Mouse (Mus musculus) kidney, embryonic 14.5 days (tissue): ENCODE results near the gene Tcf20. TPM values are rescaled to one million over a fixed set of nuclear protein-coding genes. Genes with fewer than 3 reads are reported as not detected.

ENCODE experiments used
- ATAC-seq: fragments of 200-750 bp; cut with Nextera tagmentation; 2 replicates; pipeline ENCODE4 v1.8.0; 2017; ENCODE audit warnings: moderate number of reproducible peaks, mild to moderate bottlenecking, moderate TSS enrichment, moderate library complexity; ENCODE audit not compliant: low FRiP score, low TSS enrichment
- H3K27ac ChIP-seq: fragments of 300-500 bp; sonication (generic); 2 replicates; pipeline ENCODE4 v1.5.1; 2014; ENCODE audit warnings: low read depth, mild to moderate bottlenecking, low read length, moderate library complexity, mixed read lengths
- H3K27me3 ChIP-seq: fragments of 300-500 bp; sonication (generic); 2 replicates; pipeline ENCODE4 v1.6.1; 2014; ENCODE audit warnings: mild to moderate bottlenecking, low read length; ENCODE audit not compliant: control insufficient read depth, insufficient read depth
- H3K36me3 ChIP-seq: fragments of 300-500 bp; sonication (generic); 2 replicates; pipeline ENCODE4 v1.6.1; 2014; ENCODE audit warnings: low read length, mixed read lengths; ENCODE audit not compliant: control insufficient read depth, insufficient read depth
- H3K4me1 ChIP-seq: fragments of 300-500 bp; sonication (generic); 2 replicates; pipeline ENCODE4 v1.6.1; 2014; ENCODE audit warnings: low read length, mixed read lengths; ENCODE audit not compliant: control insufficient read depth, insufficient read depth
- H3K4me2 ChIP-seq: fragments of 300-500 bp; sonication (generic); replicated peaks from 2 replicates; pipeline ENCODE4 v1.6.1; 2014; ENCODE audit warnings: low read depth, mild to moderate bottlenecking, low read length
- H3K4me3 ChIP-seq: fragments of 300-500 bp; sonication (generic); 2 replicates; pipeline ENCODE4 v1.5.1; 2014; ENCODE audit warnings: mild to moderate bottlenecking, low read length
- H3K9ac ChIP-seq: fragments of 300-500 bp; sonication (generic); 2 replicates; pipeline ENCODE4 v1.6.1; 2014; ENCODE audit warnings: low read depth, mild to moderate bottlenecking, low read length, moderate library complexity
- H3K9me3 ChIP-seq: fragments of 300-500 bp; sonication (generic); 2 replicates; pipeline ENCODE4 v1.6.1; 2016; ENCODE audit warnings: low read length; ENCODE audit not compliant: control insufficient read depth
- WGBS: fragments of 180-500 bp; shearing (Covaris S2); extraction: QIAGEN DNeasy Blood & Tissue Kit; methylation state at CpG from one replicate; pipeline ENCODE4 v1.1.7; 2014; 5-methylcytosine and 5-hydroxymethylcytosine counted together
- polyA plus RNA-seq: library from polyadenylated mRNA; unstranded; fragments of >200 nt; fragmentation: Nextera tagmentation; extraction: Ambion mirVana; gene quantifications from 2 replicates; pipeline ENCODE4 v1.2.1, GENCODE M21; 2014

Tcf20 gene
- polyA plus RNA-seq, 1 experiment from 2014 or later, result 11.6 TPM

DNA sequence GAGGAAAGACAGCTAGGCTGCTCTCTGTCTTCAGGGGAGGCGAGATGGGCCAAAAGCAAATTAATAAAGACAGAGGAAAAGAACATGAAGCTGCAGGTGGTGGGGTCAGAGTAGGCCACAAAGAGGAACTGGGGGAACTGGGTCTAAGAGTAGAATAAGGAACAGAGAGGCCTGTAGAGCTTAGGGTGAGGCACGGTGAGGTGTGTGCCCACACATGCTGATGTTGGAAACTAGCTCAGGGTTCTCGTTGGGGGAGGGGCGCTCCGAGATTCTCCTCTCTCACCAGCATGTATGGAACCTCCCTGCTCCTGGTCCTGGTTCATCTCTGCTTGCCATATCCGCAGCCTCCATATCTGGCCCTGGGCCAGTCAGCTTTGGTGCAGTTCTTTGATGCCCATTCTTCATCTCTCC is 11.1 kb upstream of the Tcf20 start:
- no peak overlapping the region for H3K4me2 ChIP-seq
- no peaks in the 10 kb centered on the region for H3K27me3 ChIP-seq
- 76% methylated on average over 6 of the region's 6 CpGs for WGBS
- no peak overlapping the region for H3K4me3 ChIP-seq
- ATAC-seq, result no peak
- peaks cover 22% of the 10 kb centered on the region for H3K4me1 ChIP-seq
- no peaks in the 10 kb centered on the region for H3K36me3 ChIP-seq
- no peak overlapping the region for H3K9ac ChIP-seq
- no peak overlapping the region for H3K27ac ChIP-seq
- H3K9me3 ChIP-seq, result no peaks in the 10 kb centered on the region; the same call in 1 of the 2 replicates

DNA sequence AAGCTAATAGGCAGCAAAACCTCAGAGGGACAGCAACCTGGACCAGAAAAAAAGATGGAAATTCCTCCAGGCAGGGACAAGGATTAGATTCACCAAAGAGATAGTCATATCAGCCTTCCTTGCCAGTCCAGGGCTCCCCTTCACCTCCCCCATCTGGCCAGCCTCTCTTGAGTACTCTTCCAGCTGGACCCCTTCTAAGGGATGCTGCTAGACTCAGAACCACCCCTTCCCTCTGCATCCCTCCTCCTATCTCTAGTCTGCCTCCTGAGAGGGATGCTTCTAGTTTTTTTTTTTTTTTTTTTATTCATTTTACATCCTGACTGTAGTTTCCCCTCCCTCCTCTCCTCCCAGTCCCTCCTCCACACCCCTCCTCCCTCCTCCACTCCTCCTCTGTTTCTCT is 8.8 kb upstream of the Tcf20 start:
- Histone ChIP-seq H3K9me3 (no peaks in the 10 kb centered on the region; the same call in 1 of the 2 replicates), H3K4me1 (peaks cover 22% of the 10 kb centered on the region)

DNA sequence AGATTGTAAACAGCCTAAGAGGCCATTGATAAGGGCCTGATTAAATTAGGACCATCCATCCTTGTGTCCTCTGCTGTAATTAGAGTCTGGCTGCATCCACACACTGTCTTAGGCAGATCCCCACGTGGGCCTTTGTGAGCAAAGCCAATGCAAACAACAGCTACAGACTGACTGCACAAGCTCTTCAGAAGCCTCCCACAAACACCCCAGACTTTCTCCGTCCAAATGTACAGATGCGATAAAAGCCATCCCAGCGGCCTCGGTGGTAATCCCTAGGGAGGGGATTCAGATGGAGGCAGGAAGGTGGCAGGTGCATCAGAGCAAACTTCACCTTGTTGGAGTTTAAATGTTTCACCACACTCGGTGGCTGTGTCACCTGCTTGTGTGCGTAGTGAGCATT is 7.6 kb upstream of the Tcf20 start:
- no peak overlapping the region for H3K4me2 ChIP-seq

More for the DNA sequence above, 8.8 kb upstream of the Tcf20 start:
- no peak overlapping the region for H3K9ac ChIP-seq
- no peaks in the 10 kb centered on the region for H3K27me3 ChIP-seq
- peak overlapping the region; percentile 4; the same call in 1 of the 2 replicates for H3K27ac ChIP-seq
- no peak overlapping the region for H3K4me2 ChIP-seq
- H3K36me3 ChIP-seq, result no peaks in the 10 kb centered on the region
- no peak overlapping the region for H3K4me3 ChIP-seq
- peak; percentile 75 for ATAC-seq

GRCm38 (mm10) chr15:82992911-82993310 is 5.2 kb upstream of the Tcf20 start:
- no peak for ATAC-seq
- no peaks in the 10 kb centered on the region for H3K9me3 ChIP-seq
- H3K4me2 ChIP-seq, result no peak overlapping the region
- 59% methylated on average over 9 of the region's 9 CpGs for WGBS
- H3K36me3 ChIP-seq, result no peaks in the 10 kb centered on the region
- H3K9ac ChIP-seq, result no peak overlapping the region
- H3K27ac ChIP-seq, result no peak overlapping the region
- no peak overlapping the region for H3K4me3 ChIP-seq
- peaks cover 42% of the 10 kb centered on the region for H3K4me1 ChIP-seq
- H3K27me3 ChIP-seq, result peaks cover 9% of the 10 kb centered on the region; the same call in 1 of the 2 replicates

More for the DNA sequence above, 7.6 kb upstream of the Tcf20 start:
- ATAC-seq, result no peak
- Histone ChIP-seq H3K4me1 (peaks cover 23% of the 10 kb centered on the region), H3K9ac (no peak overlapping the region), H3K27ac (no peak overlapping the region), H3K4me3 (no peak overlapping the region), H3K27me3 (peaks cover 6% of the 10 kb centered on the region; the same call in 1 of the 2 replicates), H3K9me3 (no peaks in the 10 kb centered on the region), H3K36me3 (no peaks in the 10 kb centered on the region)
- WGBS, result 54% methylated on average over 7 of the region's 7 CpGs

GRCm38 (mm10) chr15:82992079-82992783 is 4.6 kb upstream of the Tcf20 start:
- peaks cover 42% of the 10 kb centered on the region for H3K4me1 ChIP-seq
- H3K4me2 ChIP-seq, result no peak overlapping the region
- 73% methylated on average over 13 of the region's 13 CpGs for WGBS
- H3K4me3 ChIP-seq, result no peak overlapping the region
- H3K27me3 ChIP-seq, result peaks cover 9% of the 10 kb centered on the region; the same call in 1 of the 2 replicates
- no peaks in the 10 kb centered on the region for H3K9me3 ChIP-seq
- H3K36me3 ChIP-seq, result no peaks in the 10 kb centered on the region
- H3K27ac ChIP-seq, result no peak overlapping the region
- no peak for ATAC-seq
- H3K9ac ChIP-seq, result no peak overlapping the region

- H3K4me3 ChIP-seq, result no peak overlapping the region
- peak; percentile 66 for ATAC-seq
- 19% methylated on average over 6 of the region's 6 CpGs for WGBS
Observed at GRCm38 (mm10) chr15:82989190-82989704, 1.6 kb upstream of the Tcf20 start.

DNA sequence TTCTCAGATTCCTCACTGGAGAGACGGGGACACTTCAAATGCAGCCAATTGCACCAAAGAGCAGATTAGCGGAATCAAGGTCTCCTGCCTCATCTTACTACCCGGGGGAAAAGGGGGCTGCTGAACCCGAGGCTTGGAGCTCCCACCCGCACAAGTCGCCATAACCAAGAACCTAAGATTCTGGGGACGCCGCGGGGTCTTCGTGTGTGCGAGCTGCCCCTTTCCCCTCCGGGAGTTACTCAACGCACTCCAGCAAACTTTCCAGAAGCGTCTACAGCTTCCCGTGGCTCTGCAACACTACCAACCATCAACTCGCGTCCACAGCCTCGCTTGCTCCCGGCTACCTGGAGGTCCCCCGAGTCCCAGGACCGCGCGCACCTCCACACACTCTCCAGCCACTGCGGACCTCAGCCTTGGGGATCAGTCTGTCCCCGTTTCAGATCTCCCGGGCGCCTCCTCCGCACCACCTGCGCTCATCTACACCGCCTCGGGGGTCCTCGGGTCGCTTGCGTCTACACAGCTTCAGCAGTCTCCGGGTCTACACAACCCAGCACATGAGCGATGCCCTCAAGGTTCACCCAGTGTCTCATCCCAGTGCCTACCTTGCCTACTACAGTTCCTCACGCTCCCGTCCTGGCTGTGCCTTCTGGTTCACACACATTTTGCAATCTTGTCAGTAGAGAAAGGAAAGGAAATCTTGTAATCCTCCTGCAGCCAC is 499 bp downstream of the Tcf20 start:
- Histone ChIP-seq H3K36me3 (no peaks in the 10 kb centered on the region), H3K4me2 (peak overlapping the region; percentile 70), H3K9me3 (no peaks in the 10 kb centered on the region), H3K27ac (no peak overlapping the region), H3K4me3 (peak overlapping the region; percentile 52), H3K27me3 (peaks cover 14% of the 10 kb centered on the region), H3K4me1 (peaks cover 52% of the 10 kb centered on the region), H3K9ac (peak overlapping the region; percentile 19; the same call in 1 of the 2 replicates)
- ATAC-seq, result no peak
- WGBS, result 1% methylated on average over 38 of the region's 38 CpGs

More at GRCm38 (mm10) chr15:82989190-82989704, 1.6 kb upstream of the Tcf20 start:
- peak overlapping the region; percentile 70; the same call in 1 of the 2 replicates for H3K4me2 ChIP-seq
- H3K27ac ChIP-seq, result 0 out of 2 replicates have a peak overlapping the region, but pooled peaks have one; percentile 15
- H3K9ac ChIP-seq, result no peak overlapping the region
- peaks cover 14% of the 10 kb centered on the region for H3K27me3 ChIP-seq
- H3K4me1 ChIP-seq, result peaks cover 34% of the 10 kb centered on the region
- H3K36me3 ChIP-seq, result no peaks in the 10 kb centered on the region
- no peaks in the 10 kb centered on the region for H3K9me3 ChIP-seq

- Histone ChIP-seq H3K9me3 (no peaks in the 10 kb centered on the region), H3K27me3 (peaks cover 6% of the 10 kb centered on the region; the same call in 1 of the 2 replicates), H3K4me1 (peaks cover 61% of the 10 kb centered on the region), H3K4me3 (no peak overlapping the region), H3K27ac (no peak overlapping the region; the same call in 1 of the 2 replicates), H3K4me2 (no peak overlapping the region), H3K9ac (no peak overlapping the region), H3K36me3 (no peaks in the 10 kb centered on the region)
- WGBS, result 52% methylated on average over 7 of the region's 7 CpGs
- ATAC-seq, result no peak
Observed at GRCm38 (mm10) chr15:82984574-82984973, 3.1 kb downstream of the Tcf20 start.
